Mouse (Mus musculus) liver, postnatal 0 days (tissue): ENCODE data around the gene Alpl.

Experiments
- CTCF ChIP-seq: sonication (generic); IDR thresholded peaks from 2 replicates; pipeline ENCODE4 v1.5.1; 2016; ENCODE audit warnings: antibody characterized with exemption, low read depth
- EP300 ChIP-seq: IDR thresholded peaks from 2 replicates; pipeline ENCODE4 v1.6.1; 2016; ENCODE audit warnings: antibody characterized with exemption, low read depth, mild to moderate bottlenecking

- TF ChIP-seq CTCF (no peak), EP300 (no peak)
These were observed 69.3 kb downstream of the Alpl start for GRCm38 (mm10) chr4:137726739-137727505.
